Mouse (Mus musculus): ENCODE results near the gene Negr1.

DNA sequence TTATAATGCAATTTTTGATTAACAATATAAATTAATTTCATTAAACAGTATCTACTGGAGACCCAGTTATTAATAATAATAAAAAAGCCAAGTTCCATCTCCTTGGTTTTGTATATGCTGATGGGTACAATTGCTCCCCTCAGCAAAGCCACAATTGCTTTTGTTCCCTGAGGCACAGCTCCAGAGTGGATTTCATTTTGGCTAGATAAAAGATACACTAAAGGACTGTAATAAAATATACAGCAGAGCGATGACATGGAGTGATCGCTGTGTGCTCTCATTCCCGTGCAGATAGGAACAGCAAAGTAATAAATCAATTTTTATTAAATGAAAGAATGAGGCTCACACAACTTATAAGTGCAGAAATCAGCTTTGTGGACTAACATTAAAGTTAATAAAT, 325.3 kb downstream of the Negr1 start:
- TF ChIP-seq CTCF (IDR thresholded peaks at IDR 0.05) = no peak
- no peak for TF ChIP-seq POLR2A (IDR thresholded peaks at IDR 0.05; ENCODE audit: insufficient read depth, low read depth, low read length)
- TF ChIP-seq EP300 (IDR thresholded peaks at IDR 0.05; ENCODE audit: insufficient read depth, low read depth, low read length) = no peak

Measured in heart, adult 2 months (tissue).